Comparison of ENCODE assay signal across 8 mouse cellular contexts in the genomic region with DNA sequence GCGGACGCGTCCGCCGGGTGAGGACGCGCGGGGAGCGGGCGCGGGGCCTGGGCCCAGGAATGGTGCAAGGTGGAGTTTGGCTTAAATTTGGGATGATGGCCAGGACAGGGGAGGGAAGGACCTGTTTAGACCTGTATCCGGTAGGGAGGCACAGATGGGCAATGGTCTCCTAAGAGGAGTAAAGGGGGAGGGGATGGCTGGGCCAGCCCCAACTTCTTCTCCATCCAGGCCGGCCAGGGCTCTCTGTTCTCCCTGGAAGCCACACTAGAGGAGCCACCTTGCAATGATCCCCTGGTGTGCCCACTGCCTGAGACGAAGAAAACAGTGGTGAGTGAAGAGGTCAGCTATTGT. TPM values are rescaled to one million over a fixed set of nuclear protein-coding genes. Genes with fewer than 3 reads are reported as not detected.
DNase-seq lines count a peak whose midpoint lies in the region; ATAC-seq and TF ChIP-seq lines count a peak whose summit lies in the region.

No protein-coding gene starts in this region.

- no peaks in the 10 kb centered on the region for H3K36me3 ChIP-seq in heart, adult 2 months (ENCODE audit: control insufficient read depth, insufficient read depth, low read length)
- no peaks in the 10 kb centered on the region for H3K36me3 ChIP-seq in thymus, adult 2 months (ENCODE audit: control insufficient read depth, insufficient read depth, low read length)
- no peaks in the 10 kb centered on the region for H3K36me3 ChIP-seq in liver, embryonic 12.5 days
- no peaks in the 10 kb centered on the region for H3K36me3 ChIP-seq in stomach, postnatal 0 days (ENCODE audit: control insufficient read depth, insufficient read depth, low read length)

- peak overlapping the region; percentile 86 for H3K4me2 ChIP-seq in liver, embryonic 12.5 days
- peak overlapping the region; percentile 98 for H3K4me2 ChIP-seq in stomach, postnatal 0 days (replicated peaks; ENCODE audit: low read depth)

- peaks cover 5% of the 10 kb centered on the region for H3K4me1 ChIP-seq in heart, adult 2 months (ENCODE audit: control insufficient read depth, insufficient read depth, low read length)
- H3K4me1 ChIP-seq in thymus, adult 2 months (replicated peaks; ENCODE audit: control insufficient read depth, insufficient read depth, low read length) = no peaks in the 10 kb centered on the region
- H3K4me1 ChIP-seq in liver, embryonic 12.5 days = peaks cover 49% of the 10 kb centered on the region
- H3K4me1 ChIP-seq in stomach, postnatal 0 days (replicated peaks; ENCODE audit: control insufficient read depth, insufficient read depth) = no peaks in the 10 kb centered on the region

- H3K79me2 ChIP-seq in heart, adult 2 months (replicated peaks; ENCODE audit: control insufficient read depth, insufficient read depth, low read length) = no peaks in the 10 kb centered on the region

- WGBS in heart, adult 2 months = 4% methylated on average over 14 of the region's 14 CpGs
- WGBS in thymus, adult 2 months = 22% methylated on average over 14 of the region's 14 CpGs
- 4% methylated on average over 14 of the region's 14 CpGs for WGBS in liver, embryonic 12.5 days (ENCODE audit: insufficient replicate concordance)
- WGBS in stomach, postnatal 0 days = 1% methylated on average over 14 of the region's 14 CpGs

- no peak for DNase-seq in heart, adult 2 months
- no peak for DNase-seq in heart, postnatal 36 days
- no peak for DNase-seq in thymus, adult 2 months
- no peak for DNase-seq in thymus, postnatal 0 days (ENCODE audit: low spot score)
- no peak for DNase-seq in stomach, postnatal 0 days (ENCODE audit: low spot score)
- no peak for DNase-seq in layer of hippocampus, adult 9-10 months (ENCODE audit: low spot score)
- no peak for DNase-seq in left cerebral cortex, postnatal 14 days (ENCODE audit: low spot score in 2 of 2)

- no peaks in the 10 kb centered on the region for H3K9me3 ChIP-seq in liver, embryonic 12.5 days (replicated peaks)
- H3K9me3 ChIP-seq in stomach, postnatal 0 days (ENCODE audit: control insufficient read depth, low read length) = no peaks in the 10 kb centered on the region

- TF ChIP-seq EP300 in heart, adult 2 months (IDR thresholded peaks at IDR 0.05; ENCODE audit: insufficient read depth, low read depth, low read length) = no peak
- TF ChIP-seq EP300 in stomach, postnatal 0 days (optimal IDR thresholded peaks at IDR 0.05) = no peak

- no peak for TF ChIP-seq CTCF in heart, adult 2 months (IDR thresholded peaks at IDR 0.05)
- no peak for TF ChIP-seq CTCF in thymus, adult 2 months (IDR thresholded peaks at IDR 0.05; ENCODE audit: borderline replicate concordance, control insufficient read depth, extremely low read depth, insufficient read depth, low read length, poor library complexity)
- no peak for TF ChIP-seq CTCF in stomach, postnatal 0 days (IDR thresholded peaks at IDR 0.05; ENCODE audit: low read depth)

- H3K27me3 ChIP-seq in heart, adult 2 months (ENCODE audit: control insufficient read depth, insufficient read depth, low read length) = no peaks in the 10 kb centered on the region
- peaks cover 6% of the 10 kb centered on the region; the same call in 1 of the 2 replicates for H3K27me3 ChIP-seq in thymus, adult 2 months (ENCODE audit: control insufficient read depth, insufficient read depth, low read length)
- peaks cover 66% of the 10 kb centered on the region for H3K27me3 ChIP-seq in liver, embryonic 12.5 days (replicated peaks)
- no peaks in the 10 kb centered on the region for H3K27me3 ChIP-seq in stomach, postnatal 0 days (ENCODE audit: control insufficient read depth, insufficient read depth, low read length)

- H3K27ac ChIP-seq in heart, adult 2 months = peak overlapping the region; percentile 88
- no peak overlapping the region for H3K27ac ChIP-seq in thymus, adult 2 months (ENCODE audit: control insufficient read depth, insufficient read depth, low read length)
- no peak overlapping the region for H3K27ac ChIP-seq in liver, embryonic 12.5 days
- no peak overlapping the region; the same call in 1 of the 2 replicates for H3K27ac ChIP-seq in stomach, postnatal 0 days (replicated peaks)

- no peak for ATAC-seq in liver, embryonic 12.5 days
- no peak; the same call in 1 of the 2 replicates for ATAC-seq in stomach, postnatal 0 days (ENCODE audit: low FRiP score, low TSS enrichment)

- intact Hi-C loops in heart, adult 2 months (cut with DNase I) = loop anchor here (2.0 to 10.0 kb wide), 2 partner anchors 23 to 231 kb away; a partner anchor contains a TSS
- intact Hi-C loops in heart, postnatal 36 days (cut with DNase I) = no loop called here
- intact Hi-C loops in left cerebral cortex, postnatal 14 days (cut with DNase I) = no loop called here

- TF ChIP-seq POLR2A in heart, adult 2 months (IDR thresholded peaks at IDR 0.05; ENCODE audit: insufficient read depth, low read depth, low read length) = no peak
- no peak for TF ChIP-seq POLR2A in thymus, adult 2 months (IDR thresholded peaks at IDR 0.05; ENCODE audit: control insufficient read depth, extremely low read depth, insufficient read depth, low read length, poor library complexity)

- H3K9ac ChIP-seq in heart, adult 2 months (ENCODE audit: low read depth, low read length) = peak overlapping the region; percentile 90
- peak overlapping the region; percentile 66 for H3K9ac ChIP-seq in liver, embryonic 12.5 days
- H3K9ac ChIP-seq in stomach, postnatal 0 days (ENCODE audit: low read length) = peak overlapping the region; percentile 65

- peak overlapping the region; percentile 69 for H3K4me3 ChIP-seq in heart, adult 2 months
- H3K4me3 ChIP-seq in thymus, adult 2 months (ENCODE audit: control insufficient read depth, insufficient read depth, low read length) = peak overlapping the region; percentile 12
- peak overlapping the region; percentile 61 for H3K4me3 ChIP-seq in liver, embryonic 12.5 days
- peak overlapping the region; percentile 60 for H3K4me3 ChIP-seq in stomach, postnatal 0 days (ENCODE audit: low read depth, low read length)

RNA-seq across cellular contexts. Expression of a gene that starts 0.5 kb away (rescaled TPM):
- 10 to 100 TPM; 66.6 to 80.6 TPM for total RNA-seq in heart, adult 2 months (2021)
- 80.8 and 80.9 TPM in 2 replicates for polyA plus RNA-seq in heart, adult 2 months (2012; rRNA removed)
- 10 to 100 TPM; 84.5 to 90.7 TPM for total RNA-seq in heart, postnatal 36 days (2021)
- 27.0 and 31.9 TPM in 2 replicates for polyA plus RNA-seq in thymus, adult 2 months (2012; rRNA removed)
- polyA plus RNA-seq in thymus, postnatal 0 days (2015; fragmentation: Nextera tagmentation; extraction: Ambion mirVana) = 11.3 and 12.4 TPM in 2 replicates
- polyA plus RNA-seq in liver, embryonic 12.5 days (2016; fragmentation: Nextera tagmentation; extraction: Ambion mirVana) = 13.1 and 17.8 TPM in 2 replicates
- 24.1 and 28.4 TPM in 2 replicates for polyA plus RNA-seq in stomach, postnatal 0 days (2015; fragmentation: Nextera tagmentation; extraction: Ambion mirVana)
- 100 to 1,000 TPM; 115 to 120 TPM for total RNA-seq in left cerebral cortex, postnatal 14 days (2021)

RNA-seq across cellular contexts. Expression of a gene that starts 16.3 kb away (rescaled TPM):
- not detected for total RNA-seq in heart, adult 2 months (2021)
- polyA plus RNA-seq in heart, adult 2 months (2012; rRNA removed) = 0.16 TPM in 1 of 2 replicates, not detected in the other
- total RNA-seq in heart, postnatal 36 days (2021) = not detected
- 0.19 and 0.24 TPM in 2 replicates for polyA plus RNA-seq in thymus, adult 2 months (2012; rRNA removed)
- 0.13 TPM in 1 of 2 replicates, not detected in the other for polyA plus RNA-seq in thymus, postnatal 0 days (2015; fragmentation: Nextera tagmentation; extraction: Ambion mirVana)
- not detected in 2 replicates for polyA plus RNA-seq in liver, embryonic 12.5 days (2016; fragmentation: Nextera tagmentation; extraction: Ambion mirVana)
- polyA plus RNA-seq in stomach, postnatal 0 days (2015; fragmentation: Nextera tagmentation; extraction: Ambion mirVana) = 0.05 TPM in 1 of 2 replicates, not detected in the other
- 1 to 10 TPM; 2.1 to 2.2 TPM for total RNA-seq in left cerebral cortex, postnatal 14 days (2021)

RNA-seq across cellular contexts. Expression of a gene that starts 16.3 kb away (rescaled TPM):
- 10 to 100 TPM; 23.1 to 28.5 TPM for total RNA-seq in heart, adult 2 months (2021)
- polyA plus RNA-seq in heart, adult 2 months (2012; rRNA removed) = 26.3 and 27.3 TPM in 2 replicates
- total RNA-seq in heart, postnatal 36 days (2021) = 10 to 100 TPM; 28.4 to 30.3 TPM
- 35.8 and 45.8 TPM in 2 replicates for polyA plus RNA-seq in thymus, adult 2 months (2012; rRNA removed)
- polyA plus RNA-seq in thymus, postnatal 0 days (2015; fragmentation: Nextera tagmentation; extraction: Ambion mirVana) = 41.1 and 43.4 TPM in 2 replicates
- 40.3 and 43.6 TPM in 2 replicates for polyA plus RNA-seq in liver, embryonic 12.5 days (2016; fragmentation: Nextera tagmentation; extraction: Ambion mirVana)
- 72.7 and 81.6 TPM in 2 replicates for polyA plus RNA-seq in stomach, postnatal 0 days (2015; fragmentation: Nextera tagmentation; extraction: Ambion mirVana)
- 10 to 100 TPM; 33.5 to 33.7 TPM for total RNA-seq in left cerebral cortex, postnatal 14 days (2021)

RNA-seq across cellular contexts. Expression of a gene that starts 22.3 kb away (rescaled TPM):
- total RNA-seq in heart, adult 2 months (2021) = under 1 TPM; 0.39 TPM
- 0.57 and 0.76 TPM in 2 replicates for polyA plus RNA-seq in heart, adult 2 months (2012; rRNA removed)
- total RNA-seq in heart, postnatal 36 days (2021) = under 1 TPM; 0.30 to 0.44 TPM
- polyA plus RNA-seq in thymus, adult 2 months (2012; rRNA removed) = 8.4 and 11.8 TPM in 2 replicates
- polyA plus RNA-seq in thymus, postnatal 0 days (2015; fragmentation: Nextera tagmentation; extraction: Ambion mirVana) = 21.4 and 26.6 TPM in 2 replicates
- 0.79 and 0.82 TPM in 2 replicates for polyA plus RNA-seq in liver, embryonic 12.5 days (2016; fragmentation: Nextera tagmentation; extraction: Ambion mirVana)
- 1.3 and 2.3 TPM in 2 replicates for polyA plus RNA-seq in stomach, postnatal 0 days (2015; fragmentation: Nextera tagmentation; extraction: Ambion mirVana)
- total RNA-seq in left cerebral cortex, postnatal 14 days (2021) = 1 to 10 TPM; 2.8 to 3.0 TPM

RNA-seq across cellular contexts. Expression of a gene that starts 23.0 kb away (rescaled TPM):
- total RNA-seq in heart, adult 2 months (2021) = 1 to 10 TPM; 2.3 to 3.0 TPM
- 7.8 and 7.9 TPM in 2 replicates for polyA plus RNA-seq in heart, adult 2 months (2012; rRNA removed)
- 1 to 10 TPM; 3.2 to 3.4 TPM for total RNA-seq in heart, postnatal 36 days (2021)
- polyA plus RNA-seq in thymus, adult 2 months (2012; rRNA removed) = 53.0 and 53.5 TPM in 2 replicates
- polyA plus RNA-seq in thymus, postnatal 0 days (2015; fragmentation: Nextera tagmentation; extraction: Ambion mirVana) = 10.2 and 12.6 TPM in 2 replicates
- 13.9 and 15.9 TPM in 2 replicates for polyA plus RNA-seq in liver, embryonic 12.5 days (2016; fragmentation: Nextera tagmentation; extraction: Ambion mirVana)
- 6.4 and 7.3 TPM in 2 replicates for polyA plus RNA-seq in stomach, postnatal 0 days (2015; fragmentation: Nextera tagmentation; extraction: Ambion mirVana)
- total RNA-seq in left cerebral cortex, postnatal 14 days (2021) = 10 to 100 TPM; 27.7 to 29.0 TPM

Comparison
In these comparisons a context has a peak if more than half of its experiments do, and no peak if none do; other contexts are left out.
1. H3K4me3 ChIP-seq: peak in every context shown above with its lines; median percentile 69 in heart, adult 2 months; 61 in liver, embryonic 12.5 days; 60 in stomach, postnatal 0 days; 12 in thymus, adult 2 months.